Comparison of ENCODE assay signal across 8 mouse cellular contexts in the genomic region with DNA sequence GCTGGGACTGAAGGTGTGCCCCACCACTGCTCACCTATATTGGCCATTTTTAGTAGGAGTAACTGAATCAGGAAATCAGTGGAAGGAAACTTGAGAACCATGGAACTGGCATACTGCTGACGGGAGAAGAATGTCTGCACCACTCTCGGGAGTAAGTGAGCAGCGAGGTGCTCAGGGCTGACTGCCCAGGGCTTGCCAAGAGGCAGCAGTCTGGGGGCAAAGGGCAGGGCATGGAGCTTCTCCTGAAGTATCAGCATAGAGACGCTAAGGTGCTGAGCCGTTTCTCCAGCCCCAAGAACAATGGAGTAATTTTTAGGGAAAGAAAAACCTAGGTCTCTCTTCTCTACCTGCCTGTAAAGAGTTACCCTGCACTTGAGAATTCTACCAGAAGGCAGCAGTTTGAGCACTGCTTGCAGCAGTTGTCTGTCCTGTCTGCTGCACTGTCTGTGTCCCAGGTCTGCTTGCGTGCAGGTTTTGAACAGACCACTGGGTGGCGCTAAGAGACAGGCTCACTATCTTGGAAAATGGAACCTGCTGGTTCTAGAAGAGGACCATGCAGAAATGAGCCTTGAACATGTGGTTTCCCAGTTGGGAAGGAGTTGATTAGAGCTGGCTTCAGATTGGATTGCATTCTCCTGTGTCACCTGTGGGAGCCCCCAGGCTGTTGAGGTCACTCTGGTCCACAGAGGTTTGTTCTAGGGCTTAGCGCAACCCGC. TPM values are rescaled to one million over a fixed set of nuclear protein-coding genes. Genes with fewer than 3 reads are reported as not detected.
DNase-seq lines count a peak whose midpoint lies in the region; ATAC-seq lines count a peak whose summit lies in the region.

No protein-coding gene starts in this region.

- intact Hi-C loops in left cerebral cortex, postnatal 10 days (cut with DNase I), result loop anchor here (2.0 kb wide), 1 partner anchor 135 kb away; no protein-coding TSS in a partner anchor

- no peak overlapping the region for H3K4me3 ChIP-seq in intestine, embryonic 14.5 days (ENCODE audit: low read depth, low read length)

- no peak overlapping the region for H3K4me2 ChIP-seq in intestine, embryonic 14.5 days (ENCODE audit: low read length)

- H3K9ac ChIP-seq in intestine, embryonic 14.5 days (ENCODE audit: low read length), result no peak overlapping the region

- peak; percentile 73 to 92 for DNase-seq in adrenal gland, adult (ENCODE audit: inconsistent age in 2 of 2, low spot score in 1 of 2)
- DNase-seq in cerebellum, postnatal 4 days (ENCODE audit: low spot score in 2 of 2), result peak; percentile 74 to 83
- DNase-seq in frontal cortex, postnatal 36 days (ENCODE audit: low spot score in 2 of 2), result peak; percentile 79 to 83
- peak; percentile 92 for DNase-seq in intestine, embryonic 14.5 days (ENCODE audit: low spot score)
- peak; percentile 64 to 74 for DNase-seq in left cerebral cortex, postnatal 10 days (ENCODE audit: extremely low spot score in 1 of 2, low spot score in 2 of 2)
- DNase-seq in right cerebral cortex, postnatal 36 days (ENCODE audit: low spot score in 2 of 2), result peak; percentile 62 to 68
- DNase-seq in urinary bladder, postnatal 4 days (ENCODE audit: low spot score in 2 of 2), result peak; percentile 65 to 78

- H3K4me1 ChIP-seq in intestine, embryonic 14.5 days (replicated peaks; ENCODE audit: control insufficient read depth, insufficient read depth, low read length), result 0 out of 2 replicates have a peak, but pooled peaks cover 9% of the 10 kb centered on the region

- no peaks in the 10 kb centered on the region for H3K27me3 ChIP-seq in intestine, embryonic 14.5 days (replicated peaks; ENCODE audit: control insufficient read depth, insufficient read depth, low read length)

- H3K9me3 ChIP-seq in intestine, embryonic 14.5 days (ENCODE audit: control insufficient read depth, low read length), result no peaks in the 10 kb centered on the region

- 65% methylated on average over 9 of the region's 9 CpGs for WGBS in intestine, embryonic 14.5 days

- ATAC-seq in intestine, embryonic 14.5 days (replicated peaks; ENCODE audit: low FRiP score, low TSS enrichment, low read depth), result 0 out of 2 replicates have a peak, but pooled peaks have one; percentile 26
- peak; percentile 76 for ATAC-seq in megakaryocyte-erythroid progenitor cell, adult 5-6 weeks (replicated peaks; ENCODE audit: low FRiP score, low TSS enrichment, poor library complexity, severe bottlenecking)

- H3K27ac ChIP-seq in intestine, embryonic 14.5 days (ENCODE audit: low read depth), result no peak overlapping the region

- peaks cover 73% of the 10 kb centered on the region for H3K36me3 ChIP-seq in intestine, embryonic 14.5 days (ENCODE audit: control insufficient read depth, insufficient read depth, low read length)

RNA-seq across cellular contexts. Expression of gene Gm20388, which starts 33.6 kb away (rescaled TPM):
- polyA plus RNA-seq in intestine, embryonic 14.5 days (2014; fragmentation: Nextera tagmentation; extraction: Ambion mirVana), result 8.3 and 9.9 TPM in 2 replicates
- total RNA-seq in left cerebral cortex, postnatal 10 days (2021), result 1 to 10 TPM; 4.4 to 9.0 TPM
- total RNA-seq in megakaryocyte-erythroid progenitor cell, adult 5-6 weeks (2014; fragmentation: Nextera tagmentation), result 7.3 and 11.4 TPM in 2 replicates
- 17.9 and 18.1 TPM in 2 replicates for total RNA-seq in megakaryocyte-erythroid progenitor cell, adult 5-6 weeks (2017)

RNA-seq across cellular contexts. Expression of gene Usp10, which starts 34.1 kb away (rescaled TPM):
- 136 and 144 TPM in 2 replicates for polyA plus RNA-seq in intestine, embryonic 14.5 days (2014; fragmentation: Nextera tagmentation; extraction: Ambion mirVana)
- total RNA-seq in left cerebral cortex, postnatal 10 days (2021), result 100 to 1,000 TPM in 1 of 2 experiments, 10 to 100 TPM in 1; 94.5 to 114 TPM
- total RNA-seq in megakaryocyte-erythroid progenitor cell, adult 5-6 weeks (2014; fragmentation: Nextera tagmentation), result 211 and 258 TPM in 2 replicates
- total RNA-seq in megakaryocyte-erythroid progenitor cell, adult 5-6 weeks (2017), result 78.8 and 80.2 TPM in 2 replicates

RNA-seq across cellular contexts. Expression of gene Crispld2, which starts 48.0 kb away (rescaled TPM):
- polyA plus RNA-seq in intestine, embryonic 14.5 days (2014; fragmentation: Nextera tagmentation; extraction: Ambion mirVana), result 18.0 and 22.0 TPM in 2 replicates
- total RNA-seq in left cerebral cortex, postnatal 10 days (2021), result 1 to 10 TPM; 2.0 to 2.5 TPM
- 0.47 TPM in 1 of 2 replicates, not detected in the other for total RNA-seq in megakaryocyte-erythroid progenitor cell, adult 5-6 weeks (2014; fragmentation: Nextera tagmentation)
- not detected in 2 replicates for total RNA-seq in megakaryocyte-erythroid progenitor cell, adult 5-6 weeks (2017)
